Mouse (Mus musculus): ENCODE results near the gene Mbd6. TPM values are rescaled to one million over a fixed set of nuclear protein-coding genes. Genes with fewer than 3 reads are reported as not detected.

The Mbd6 gene
- 40.4 and 48.4 TPM in 2 replicates for total RNA-seq (2015)
- 5.6 and 8.9 TPM in 2 replicates for total RNA-seq (2017)

- ATAC-seq (ENCODE audit: poor library complexity, severe bottlenecking) = peak; percentile 47
These were observed at the start of gene Mbd6 for GRCm38 (mm10) chr10:127288800-127289572. Mbd6 (minus strand) TSS chr10:127289018.

GRCm38 (mm10) chr10:127337536-127338099, 48.8 kb upstream of the Mbd6 start:
- ATAC-seq (ENCODE audit: poor library complexity, severe bottlenecking) = no peak

GRCm38 (mm10) chr10:127336952-127337351, 48.1 kb upstream of the Mbd6 start:
- no peak for ATAC-seq (ENCODE audit: poor library complexity, severe bottlenecking)

GRCm38 (mm10) chr10:127335271-127335670, 46.5 kb upstream of the Mbd6 start:
- ATAC-seq (ENCODE audit: poor library complexity, severe bottlenecking) = no peak

- ATAC-seq (ENCODE audit: poor library complexity, severe bottlenecking) = peak; percentile 58
These were observed 44.3 kb upstream of the Mbd6 start for GRCm38 (mm10) chr10:127333152-127333551.

GRCm38 (mm10) chr10:127332211-127332874, 43.5 kb upstream of the Mbd6 start:
- ATAC-seq (ENCODE audit: poor library complexity, severe bottlenecking) = peak; percentile 31; the same call in 1 of the 2 replicates

- no peak for ATAC-seq (ENCODE audit: poor library complexity, severe bottlenecking)
These were observed 41.4 kb upstream of the Mbd6 start for GRCm38 (mm10) chr10:127330212-127330611.

- no peak for ATAC-seq (ENCODE audit: poor library complexity, severe bottlenecking)
These were observed 38.8 kb upstream of the Mbd6 start for GRCm38 (mm10) chr10:127327461-127328145.

- no peak for ATAC-seq (ENCODE audit: poor library complexity, severe bottlenecking)
These were observed 38.0 kb upstream of the Mbd6 start for GRCm38 (mm10) chr10:127326828-127327227.

GRCm38 (mm10) chr10:127326017-127326801, 37.4 kb upstream of the Mbd6 start:
- ATAC-seq (ENCODE audit: poor library complexity, severe bottlenecking) = no peak

- no peak for ATAC-seq (ENCODE audit: poor library complexity, severe bottlenecking)
These were observed 36.7 kb upstream of the Mbd6 start for GRCm38 (mm10) chr10:127325454-127326016.

- peak; percentile 73 for ATAC-seq (ENCODE audit: poor library complexity, severe bottlenecking)
These were observed 35.7 kb upstream of the Mbd6 start for GRCm38 (mm10) chr10:127324495-127324894.

- peak; percentile 80 for ATAC-seq (ENCODE audit: poor library complexity, severe bottlenecking)
These were observed 34.5 kb upstream of the Mbd6 start for GRCm38 (mm10) chr10:127323131-127323855.

- peak; percentile 19 for ATAC-seq (ENCODE audit: poor library complexity, severe bottlenecking)
These were observed 33.9 kb upstream of the Mbd6 start for GRCm38 (mm10) chr10:127322669-127323068.

- ATAC-seq (ENCODE audit: poor library complexity, severe bottlenecking) = no peak
These were observed 33.4 kb upstream of the Mbd6 start for GRCm38 (mm10) chr10:127322178-127322577.

- peak; percentile 16; the same call in 1 of the 2 replicates for ATAC-seq (ENCODE audit: poor library complexity, severe bottlenecking)
These were observed 32.8 kb upstream of the Mbd6 start, which contains the start of gene Arhgap9 for GRCm38 (mm10) chr10:127321621-127322020. Arhgap9 (plus strand) TSS chr10:127321964.

GRCm38 (mm10) chr10:127319969-127320368, 31.2 kb upstream of the Mbd6 start:
- ATAC-seq (ENCODE audit: poor library complexity, severe bottlenecking) = no peak

GRCm38 (mm10) chr10:127318009-127318408, 29.2 kb upstream of the Mbd6 start:
- no peak for ATAC-seq (ENCODE audit: poor library complexity, severe bottlenecking)

GRCm38 (mm10) chr10:127317277-127317676, 28.5 kb upstream of the Mbd6 start:
- ATAC-seq (ENCODE audit: poor library complexity, severe bottlenecking) = no peak
